Mouse (Mus musculus): ENCODE data around the gene Wdr49.
"Not testable (repeated sequence)": the region's sequence is repeated elsewhere in the genome, so short reads cannot be mapped to it uniquely, and the experiment has no call there.

Wdr49 gene

DNA sequence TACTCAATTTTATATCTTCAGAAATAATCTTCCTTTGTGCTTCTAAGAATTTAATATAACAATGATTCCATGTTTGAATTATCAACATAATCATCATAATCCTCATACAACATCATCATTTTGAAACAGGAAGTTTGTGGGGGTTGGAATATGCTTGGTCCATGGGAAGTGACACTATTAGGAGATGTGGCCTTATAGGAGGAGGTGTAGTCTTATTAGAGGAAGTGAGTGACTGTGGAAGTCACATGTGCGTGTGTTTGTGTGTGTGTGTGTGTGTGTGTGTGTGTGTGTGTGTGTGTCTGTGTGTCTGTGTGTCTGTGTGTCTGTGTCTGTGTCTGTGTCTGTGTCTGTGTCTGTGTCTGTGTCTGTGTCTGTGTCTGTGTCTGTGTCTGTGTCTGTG is 182.5 kb downstream of the Wdr49 start:
- not testable (repeated sequence) for DNase-seq

DNA sequence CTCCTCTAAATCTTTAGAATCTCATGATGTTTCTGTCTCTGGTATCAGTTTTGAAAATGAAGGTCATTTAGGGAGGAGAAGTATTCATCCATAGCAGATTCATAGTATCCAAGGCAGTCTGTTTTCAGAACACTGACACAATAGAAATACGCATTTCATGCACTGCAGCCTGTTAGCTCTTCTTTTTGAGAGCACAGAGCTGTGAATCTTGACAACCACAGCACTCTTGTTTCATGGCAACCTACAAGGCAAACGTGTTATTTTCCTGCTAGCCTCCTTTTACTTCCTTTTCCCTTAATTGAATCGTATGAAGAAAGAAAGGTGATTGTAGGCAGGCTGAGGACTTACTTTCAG is 184.2 kb downstream of the Wdr49 start:
- no peak for DNase-seq

DNA sequence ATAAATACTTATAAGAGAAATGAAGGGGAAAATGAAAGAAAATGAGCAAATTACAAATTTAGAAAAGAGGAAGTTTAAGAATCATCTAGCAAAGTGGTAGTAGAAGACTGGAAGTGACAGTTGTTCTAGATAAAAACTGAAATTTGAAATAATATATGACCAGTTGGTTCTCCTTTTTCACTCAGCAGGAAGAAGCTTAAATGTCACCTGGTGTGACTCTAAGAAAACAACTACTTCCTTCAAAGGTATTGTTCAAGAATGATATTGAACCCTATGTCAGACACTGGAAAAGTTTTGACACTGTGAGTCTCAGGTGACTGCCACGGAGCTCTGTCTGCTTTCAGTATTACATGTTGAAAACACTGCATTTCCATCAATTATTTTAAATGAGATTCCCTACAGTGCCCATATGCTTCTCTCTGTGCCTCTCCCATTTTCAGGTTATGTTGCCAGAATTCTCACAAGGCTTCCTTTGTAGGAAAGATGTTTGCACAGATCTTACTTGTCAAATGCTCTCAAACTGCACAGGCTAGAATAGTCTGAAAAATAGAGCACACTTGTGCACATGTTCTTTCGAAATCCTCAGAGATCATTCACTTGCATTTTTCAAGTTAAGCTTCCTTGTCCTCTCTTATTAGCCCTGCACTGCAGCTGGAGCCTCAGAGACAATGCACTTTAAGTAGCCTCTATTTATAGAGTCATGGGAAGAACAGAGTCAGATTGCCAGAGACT is 184.8 kb downstream of the Wdr49 start:
- DNase-seq: no peak

DNA sequence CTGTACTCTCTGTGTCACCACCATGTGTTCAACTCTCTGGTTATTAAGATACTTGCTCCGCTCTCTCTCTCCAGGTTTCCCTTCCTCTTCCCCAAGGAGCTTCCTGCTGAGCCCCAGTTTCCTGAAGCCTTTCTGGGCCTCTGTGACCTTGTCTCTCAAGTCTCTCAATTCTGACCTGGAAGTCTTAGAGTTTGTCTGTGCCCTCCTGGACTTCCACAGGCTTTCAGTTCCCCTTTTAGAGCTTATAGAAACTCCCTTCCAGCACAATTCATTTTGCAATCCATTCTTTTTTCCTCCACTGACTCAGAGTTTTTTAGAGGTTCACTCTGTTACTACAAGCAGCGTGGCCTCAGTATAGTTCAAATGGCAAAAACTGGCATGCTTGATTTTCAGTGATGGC is 188.7 kb downstream of the Wdr49 start:
- no peak for DNase-seq

DNA sequence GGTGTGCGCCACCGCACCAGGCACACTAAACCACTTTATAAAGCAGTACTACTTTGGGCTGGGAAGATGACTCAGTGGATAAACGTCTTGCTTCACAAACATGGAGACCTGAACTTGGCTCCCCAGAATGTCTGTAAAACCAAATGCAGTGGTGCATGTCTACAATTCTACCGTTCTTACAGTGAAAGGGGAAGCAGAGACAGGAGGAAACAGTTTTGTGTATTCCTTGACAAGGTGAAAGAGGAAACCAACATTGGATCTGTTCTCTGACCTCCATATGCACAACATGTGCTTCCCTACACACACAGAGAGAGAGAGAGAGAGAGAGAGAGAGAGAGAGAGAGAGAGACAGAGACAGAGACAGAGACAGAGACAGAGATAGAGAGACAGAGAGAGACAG is 204.5 kb downstream of the Wdr49 start:
- no peak for DNase-seq

DNA sequence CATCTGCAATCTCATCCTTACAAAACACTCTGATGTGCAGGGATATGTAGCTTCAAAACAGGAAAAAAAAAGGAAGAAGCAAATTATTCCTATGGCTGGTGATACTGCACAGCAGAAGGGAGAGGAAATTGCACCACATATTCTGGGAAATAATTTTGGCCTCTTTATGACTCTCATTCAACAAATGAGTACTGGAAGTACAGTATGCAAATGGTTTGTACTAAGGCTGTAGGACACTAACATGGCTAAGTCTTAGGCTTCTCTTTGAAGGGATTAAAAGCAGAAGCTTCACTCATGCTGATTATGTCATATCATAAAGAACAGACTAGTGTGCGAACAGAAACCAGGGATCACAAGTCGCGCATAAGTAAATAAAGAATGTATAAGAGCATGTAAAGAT is 205.4 kb downstream of the Wdr49 start:
- DNase-seq: no peak

DNA sequence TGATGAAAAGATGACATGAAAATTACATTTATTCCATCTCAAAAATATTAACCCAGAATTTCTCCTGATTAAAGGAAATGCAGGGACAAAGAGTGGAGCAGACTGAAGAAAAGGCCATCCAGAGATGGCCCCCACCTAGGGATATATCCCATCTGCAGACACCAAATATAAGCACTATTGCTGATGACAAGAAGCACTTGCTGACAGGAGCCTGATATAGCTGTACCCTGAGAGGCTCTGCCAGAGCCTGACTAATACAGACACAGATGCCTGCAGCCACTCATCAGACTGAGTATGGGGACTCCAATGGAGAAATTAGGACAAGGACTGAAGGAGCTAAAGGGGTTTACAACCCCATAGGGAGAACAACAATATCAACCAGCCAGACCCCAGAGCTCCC is 206.8 kb downstream of the Wdr49 start:
- no peak for DNase-seq

DNA sequence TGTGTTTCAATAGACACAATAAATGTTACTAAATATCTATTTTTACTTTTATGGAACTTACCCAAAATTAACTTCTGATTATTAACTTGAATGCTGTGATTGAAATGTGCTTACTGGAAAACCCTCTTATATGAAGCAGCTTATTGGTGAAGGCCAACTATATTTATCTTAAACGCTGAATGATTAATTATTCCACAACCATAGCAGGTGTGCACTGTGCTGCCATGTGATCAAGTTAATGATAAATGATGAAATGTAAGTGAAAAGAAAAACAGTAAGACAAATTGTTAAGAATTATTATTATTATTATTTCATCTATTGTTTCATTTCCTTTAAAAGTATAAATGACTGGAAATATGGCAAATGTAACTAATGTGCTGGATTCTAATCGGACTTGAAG is 212.0 kb downstream of the Wdr49 start, which contains the start of gene Serpini2:
Gene Serpini2 (minus strand): TSS at position 101 of the 400 bp plus-strand sequence.
- DNase-seq: no peak

DNA sequence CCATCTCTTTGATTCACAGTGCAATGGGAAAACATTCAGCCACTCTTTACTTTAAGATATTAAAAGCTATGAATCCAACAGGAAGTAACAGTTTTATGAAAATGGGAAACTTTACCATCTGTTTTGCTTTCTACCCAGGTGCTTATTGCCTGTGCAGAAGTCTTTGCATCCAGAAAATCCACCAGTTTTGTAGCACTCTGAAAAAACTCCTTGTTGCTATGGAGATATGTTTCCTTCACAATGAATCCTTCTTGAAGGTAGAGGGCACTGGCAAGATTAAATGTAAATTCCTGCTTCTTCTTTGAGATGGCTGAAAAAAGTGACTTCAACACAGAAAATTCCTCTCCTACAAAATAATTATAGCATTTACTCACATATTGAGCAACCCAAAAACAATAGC is 222.6 kb downstream of the Wdr49 start:
- no peak for DNase-seq
